Comparison of ENCODE assay signal across 24 mouse cellular contexts in the genomic region with DNA sequence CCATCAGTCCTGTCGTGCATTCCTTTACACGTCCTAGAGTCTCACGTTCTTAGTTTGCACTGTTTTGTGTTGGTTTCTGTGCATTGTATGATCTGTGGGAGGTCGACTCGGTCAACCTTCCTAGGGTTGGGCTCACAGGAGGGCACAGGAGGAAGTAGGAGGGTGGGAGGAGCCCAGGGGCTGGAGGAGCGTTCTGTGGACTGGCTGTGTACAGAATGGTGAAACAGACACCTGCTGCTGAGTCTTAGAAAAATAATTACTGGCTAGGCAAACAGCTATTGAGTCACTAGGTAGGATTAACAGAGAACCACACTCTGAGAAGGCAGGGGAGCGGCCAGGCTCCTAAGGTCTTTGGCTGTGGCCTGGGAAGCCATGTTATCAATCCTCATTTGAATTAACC. TPM values are rescaled to one million over a fixed set of nuclear protein-coding genes. Genes with fewer than 3 reads are reported as not detected.
DNase-seq lines count a peak whose midpoint lies in the region; ATAC-seq and TF ChIP-seq lines count a peak whose summit lies in the region.
"Had no signal": no experiment of that assay in that cellular context is flagged by ENCODE, and none has a peak within 500 bp of the region (broad histone marks: within the 10 kb centered on the region; RNA-seq: fewer than 3 reads in every experiment).

No protein-coding gene starts in this region.

- no peaks in the 10 kb centered on the region for H3K27me3 ChIP-seq in embryonic facial prominence, embryonic 13.5 days
- no peaks in the 10 kb centered on the region for H3K27me3 ChIP-seq in embryonic facial prominence, embryonic 10.5 days (replicated peaks; ENCODE audit: low read depth, poor library complexity, severe bottlenecking)
- no peaks in the 10 kb centered on the region for H3K27me3 ChIP-seq in lung, postnatal 0 days (replicated peaks; ENCODE audit: insufficient read depth, low read length)
- H3K27me3 ChIP-seq in intestine, postnatal 0 days (replicated peaks; ENCODE audit: control insufficient read depth, insufficient read depth, low read length), result no peaks in the 10 kb centered on the region
- H3K27me3 ChIP-seq in stomach, postnatal 0 days (ENCODE audit: control insufficient read depth, insufficient read depth, low read length), result no peaks in the 10 kb centered on the region
- H3K27me3 ChIP-seq: embryonic facial prominence, embryonic 12.5 days; limb, embryonic 15.5 days; lung, embryonic 15.5 days had no signal

- no peaks in the 10 kb centered on the region for H3K9me3 ChIP-seq in embryonic facial prominence, embryonic 13.5 days
- H3K9me3 ChIP-seq in embryonic facial prominence, embryonic 10.5 days, result no peaks in the 10 kb centered on the region
- no peaks in the 10 kb centered on the region for H3K9me3 ChIP-seq in lung, postnatal 0 days (ENCODE audit: low read length)
- H3K9me3 ChIP-seq in intestine, postnatal 0 days (ENCODE audit: control insufficient read depth), result no peaks in the 10 kb centered on the region
- no peaks in the 10 kb centered on the region for H3K9me3 ChIP-seq in stomach, postnatal 0 days (ENCODE audit: control insufficient read depth, low read length)
- H3K9me3 ChIP-seq: embryonic facial prominence, embryonic 12.5 days; hindbrain, embryonic 10.5 days; limb, embryonic 15.5 days; lung, embryonic 15.5 days had no signal

- no peak overlapping the region for H3K27ac ChIP-seq in embryonic facial prominence, embryonic 13.5 days
- no peak overlapping the region for H3K27ac ChIP-seq in embryonic facial prominence, embryonic 10.5 days (replicated peaks)
- no peak overlapping the region for H3K27ac ChIP-seq in lung, postnatal 0 days (ENCODE audit: low read length)
- H3K27ac ChIP-seq in intestine, postnatal 0 days (ENCODE audit: low read depth, low read length), result no peak overlapping the region
- no peak overlapping the region for H3K27ac ChIP-seq in stomach, postnatal 0 days (replicated peaks)
- H3K27ac ChIP-seq: embryonic facial prominence, embryonic 12.5 days; hindbrain, embryonic 10.5 days; left cerebral cortex, adult 2 months; limb, embryonic 15.5 days; liver, embryonic 14.5 days; lung, embryonic 15.5 days had no signal

- no peak for TF ChIP-seq CTCF in lung, postnatal 0 days (IDR thresholded peaks at IDR 0.05)
- no peak for TF ChIP-seq CTCF in intestine, postnatal 0 days (IDR thresholded peaks at IDR 0.05; ENCODE audit: low read depth)
- no peak for TF ChIP-seq CTCF in stomach, postnatal 0 days (IDR thresholded peaks at IDR 0.05; ENCODE audit: low read depth)

- H3K4me1 ChIP-seq in embryonic facial prominence, embryonic 13.5 days, result no peaks in the 10 kb centered on the region
- H3K4me1 ChIP-seq in embryonic facial prominence, embryonic 10.5 days, result peaks cover 11% of the 10 kb centered on the region
- H3K4me1 ChIP-seq in lung, postnatal 0 days (ENCODE audit: insufficient read depth, low read depth, low read length), result no peaks in the 10 kb centered on the region
- no peaks in the 10 kb centered on the region for H3K4me1 ChIP-seq in intestine, postnatal 0 days (replicated peaks; ENCODE audit: control insufficient read depth, insufficient read depth, low read length)
- H3K4me1 ChIP-seq in stomach, postnatal 0 days (replicated peaks; ENCODE audit: control insufficient read depth, insufficient read depth), result no peaks in the 10 kb centered on the region
- H3K4me1 ChIP-seq: embryonic facial prominence, embryonic 12.5 days; limb, embryonic 15.5 days; lung, embryonic 15.5 days had no signal

- 47% methylated on average over 7 of the region's 7 CpGs for WGBS in embryonic facial prominence, embryonic 13.5 days
- WGBS in embryonic facial prominence, embryonic 10.5 days, result 49% methylated on average over 7 of the region's 7 CpGs
- 34% methylated on average over 7 of the region's 7 CpGs for WGBS in lung, postnatal 0 days
- WGBS in intestine, postnatal 0 days, result 26% methylated on average over 7 of the region's 7 CpGs
- 33% methylated on average over 7 of the region's 7 CpGs for WGBS in stomach, postnatal 0 days

- no peak for DNase-seq in embryonic facial prominence, embryonic 10.5 days (ENCODE audit: low spot score)
- DNase-seq in lung, postnatal 0 days (ENCODE audit: low spot score), result peak; percentile 36
- DNase-seq in lung, postnatal 25 days (ENCODE audit: low spot score), result no peak
- peak; percentile 67 for DNase-seq in stomach, postnatal 0 days (ENCODE audit: low spot score)
- DNase-seq in urinary bladder, postnatal 4 days (ENCODE audit: low spot score in 2 of 2), result no peak
- no peak for DNase-seq in right cerebral cortex, postnatal 4 days
- DNase-seq: cerebellum, adult 11 months; cerebellum, postnatal 10 days; gastrocnemius, postnatal 10 days; heart, adult 11 months; kidney, adult 18-20 months; midbrain, embryonic 14.5 days; right cerebral cortex, postnatal 14 days had no signal

- 0 out of 2 replicates have a peak, but pooled peaks have one; percentile 32 for ATAC-seq in embryonic facial prominence, embryonic 13.5 days (ENCODE audit: insufficient number of reproducible peaks, insufficient read depth, low FRiP score, low TSS enrichment, low read depth)
- ATAC-seq in lung, postnatal 0 days, result peak; percentile 32
- ATAC-seq in intestine, postnatal 0 days, result peak; percentile 82
- peak; percentile 92 for ATAC-seq in stomach, postnatal 0 days (ENCODE audit: low FRiP score, low TSS enrichment)
- ATAC-seq: forebrain, embryonic 14.5 days; hindbrain, embryonic 16.5 days had no signal

- no peak overlapping the region for H3K4me3 ChIP-seq in embryonic facial prominence, embryonic 13.5 days
- no peak overlapping the region for H3K4me3 ChIP-seq in embryonic facial prominence, embryonic 10.5 days
- H3K4me3 ChIP-seq in lung, postnatal 0 days (ENCODE audit: low read depth, low read length), result no peak overlapping the region
- H3K4me3 ChIP-seq in intestine, postnatal 0 days (ENCODE audit: low read depth, low read length), result no peak overlapping the region
- no peak overlapping the region for H3K4me3 ChIP-seq in stomach, postnatal 0 days (ENCODE audit: low read depth, low read length)
- H3K4me3 ChIP-seq: embryonic facial prominence, embryonic 12.5 days; hindbrain, embryonic 10.5 days; left cerebral cortex, adult 2 months; limb, embryonic 15.5 days; lung, embryonic 15.5 days had no signal

- no peak for TF ChIP-seq EP300 in lung, postnatal 0 days (IDR thresholded peaks at IDR 0.05)
- no peak for TF ChIP-seq EP300 in stomach, postnatal 0 days (optimal IDR thresholded peaks at IDR 0.05)

- H3K9ac ChIP-seq in embryonic facial prominence, embryonic 13.5 days, result no peak overlapping the region
- H3K9ac ChIP-seq in lung, postnatal 0 days (replicated peaks; ENCODE audit: low read depth), result no peak overlapping the region
- no peak overlapping the region for H3K9ac ChIP-seq in intestine, postnatal 0 days (ENCODE audit: low read depth, low read length)
- H3K9ac ChIP-seq in stomach, postnatal 0 days (ENCODE audit: low read length), result no peak overlapping the region
- H3K9ac ChIP-seq: embryonic facial prominence, embryonic 12.5 days; limb, embryonic 15.5 days; liver, embryonic 14.5 days; lung, embryonic 15.5 days had no signal

- H3K4me2 ChIP-seq in embryonic facial prominence, embryonic 13.5 days, result no peak overlapping the region
- no peak overlapping the region for H3K4me2 ChIP-seq in lung, postnatal 0 days (replicated peaks; ENCODE audit: low read depth, low read length)
- no peak overlapping the region for H3K4me2 ChIP-seq in intestine, postnatal 0 days (replicated peaks; ENCODE audit: low read depth)
- H3K4me2 ChIP-seq in stomach, postnatal 0 days (replicated peaks; ENCODE audit: low read depth), result no peak overlapping the region
- H3K4me2 ChIP-seq: embryonic facial prominence, embryonic 12.5 days; heart, embryonic 11.5 days; limb, embryonic 15.5 days; lung, embryonic 15.5 days had no signal

- H3K36me3 ChIP-seq in embryonic facial prominence, embryonic 13.5 days, result no peaks in the 10 kb centered on the region
- no peaks in the 10 kb centered on the region for H3K36me3 ChIP-seq in embryonic facial prominence, embryonic 10.5 days (replicated peaks)
- H3K36me3 ChIP-seq in lung, postnatal 0 days (ENCODE audit: insufficient read depth, low read length), result no peaks in the 10 kb centered on the region
- no peaks in the 10 kb centered on the region for H3K36me3 ChIP-seq in intestine, postnatal 0 days (ENCODE audit: control insufficient read depth, insufficient read depth)
- H3K36me3 ChIP-seq in stomach, postnatal 0 days (ENCODE audit: control insufficient read depth, insufficient read depth, low read length), result no peaks in the 10 kb centered on the region
- H3K36me3 ChIP-seq: embryonic facial prominence, embryonic 12.5 days; hindbrain, embryonic 10.5 days; limb, embryonic 15.5 days; lung, embryonic 15.5 days had no signal

RNA-seq across cellular contexts. Expression of gene Jph4, which starts 22.6 kb away (rescaled TPM):
- polyA plus RNA-seq in embryonic facial prominence, embryonic 13.5 days (2015; fragmentation: Nextera tagmentation; extraction: Ambion mirVana), result 2.7 and 2.9 TPM in 2 replicates
- polyA plus RNA-seq in embryonic facial prominence, embryonic 10.5 days (2016; fragmentation: Nextera tagmentation; extraction: Ambion mirVana), result 0.45 and 0.81 TPM in 2 replicates
- 0.08 and 0.17 TPM in 2 replicates for polyA plus RNA-seq in lung, postnatal 0 days (2015; fragmentation: Nextera tagmentation; extraction: Ambion mirVana)
- polyA plus RNA-seq in intestine, postnatal 0 days (2015; fragmentation: Nextera tagmentation; extraction: Ambion mirVana), result 0.90 and 0.93 TPM in 2 replicates
- 0.82 and 1.0 TPM in 2 replicates for polyA plus RNA-seq in stomach, postnatal 0 days (2015; fragmentation: Nextera tagmentation; extraction: Ambion mirVana)

RNA-seq across cellular contexts. Expression of gene Ap1g2, which starts 32.9 kb away (rescaled TPM):
- 21.0 and 23.4 TPM in 2 replicates for polyA plus RNA-seq in embryonic facial prominence, embryonic 13.5 days (2015; fragmentation: Nextera tagmentation; extraction: Ambion mirVana)
- 14.5 and 15.8 TPM in 2 replicates for polyA plus RNA-seq in embryonic facial prominence, embryonic 10.5 days (2016; fragmentation: Nextera tagmentation; extraction: Ambion mirVana)
- polyA plus RNA-seq in lung, postnatal 0 days (2015; fragmentation: Nextera tagmentation; extraction: Ambion mirVana), result 11.5 and 13.3 TPM in 2 replicates
- polyA plus RNA-seq in intestine, postnatal 0 days (2015; fragmentation: Nextera tagmentation; extraction: Ambion mirVana), result 75.3 and 81.5 TPM in 2 replicates
- 26.4 and 31.0 TPM in 2 replicates for polyA plus RNA-seq in stomach, postnatal 0 days (2015; fragmentation: Nextera tagmentation; extraction: Ambion mirVana)

RNA-seq across cellular contexts. Expression of gene Thtpa, which starts 44.7 kb away (rescaled TPM):
- polyA plus RNA-seq in embryonic facial prominence, embryonic 13.5 days (2015; fragmentation: Nextera tagmentation; extraction: Ambion mirVana), result 21.9 and 23.9 TPM in 2 replicates
- polyA plus RNA-seq in embryonic facial prominence, embryonic 10.5 days (2016; fragmentation: Nextera tagmentation; extraction: Ambion mirVana), result 22.4 and 22.8 TPM in 2 replicates
- 13.6 and 14.1 TPM in 2 replicates for polyA plus RNA-seq in lung, postnatal 0 days (2015; fragmentation: Nextera tagmentation; extraction: Ambion mirVana)
- 7.5 and 8.8 TPM in 2 replicates for polyA plus RNA-seq in intestine, postnatal 0 days (2015; fragmentation: Nextera tagmentation; extraction: Ambion mirVana)
- 11.5 and 11.8 TPM in 2 replicates for polyA plus RNA-seq in stomach, postnatal 0 days (2015; fragmentation: Nextera tagmentation; extraction: Ambion mirVana)

RNA-seq across cellular contexts. Expression of gene Zfhx2, which starts 47.2 kb away (rescaled TPM):
- polyA plus RNA-seq in embryonic facial prominence, embryonic 13.5 days (2015; fragmentation: Nextera tagmentation; extraction: Ambion mirVana), result 5.5 and 5.8 TPM in 2 replicates
- polyA plus RNA-seq in embryonic facial prominence, embryonic 10.5 days (2016; fragmentation: Nextera tagmentation; extraction: Ambion mirVana), result 6.1 and 6.8 TPM in 2 replicates
- 1.0 and 1.7 TPM in 2 replicates for polyA plus RNA-seq in lung, postnatal 0 days (2015; fragmentation: Nextera tagmentation; extraction: Ambion mirVana)
- 0.87 and 1.1 TPM in 2 replicates for polyA plus RNA-seq in intestine, postnatal 0 days (2015; fragmentation: Nextera tagmentation; extraction: Ambion mirVana)
- 1.0 and 1.3 TPM in 2 replicates for polyA plus RNA-seq in stomach, postnatal 0 days (2015; fragmentation: Nextera tagmentation; extraction: Ambion mirVana)

Comparison
In these comparisons a context has a peak if more than half of its experiments do, and no peak if none do; other contexts are left out.
1. DNase-seq: peak in lung, postnatal 0 days (single experiment) and stomach, postnatal 0 days (single experiment); none in embryonic facial prominence, embryonic 10.5 days (single experiment), lung, postnatal 25 days (single experiment), urinary bladder, postnatal 4 days (0 of 2) and right cerebral cortex, postnatal 4 days (single experiment).
2. ATAC-seq: peak in every context shown above with its lines; median percentile 92 in stomach, postnatal 0 days; 82 in intestine, postnatal 0 days; 32 in embryonic facial prominence, embryonic 13.5 days; 32 in lung, postnatal 0 days.